Mouse (Mus musculus): ENCODE data around the gene Zp1. TPM values are rescaled to one million over a fixed set of nuclear protein-coding genes. Genes with fewer than 3 reads are reported as not detected.
A peak's percentile ranks its signal among the peaks of the same experiment; 100 is the strongest.

Gene Zp1
- polyA plus RNA-seq, 1 experiment from 2014 or later: 0.79 TPM

DNA sequence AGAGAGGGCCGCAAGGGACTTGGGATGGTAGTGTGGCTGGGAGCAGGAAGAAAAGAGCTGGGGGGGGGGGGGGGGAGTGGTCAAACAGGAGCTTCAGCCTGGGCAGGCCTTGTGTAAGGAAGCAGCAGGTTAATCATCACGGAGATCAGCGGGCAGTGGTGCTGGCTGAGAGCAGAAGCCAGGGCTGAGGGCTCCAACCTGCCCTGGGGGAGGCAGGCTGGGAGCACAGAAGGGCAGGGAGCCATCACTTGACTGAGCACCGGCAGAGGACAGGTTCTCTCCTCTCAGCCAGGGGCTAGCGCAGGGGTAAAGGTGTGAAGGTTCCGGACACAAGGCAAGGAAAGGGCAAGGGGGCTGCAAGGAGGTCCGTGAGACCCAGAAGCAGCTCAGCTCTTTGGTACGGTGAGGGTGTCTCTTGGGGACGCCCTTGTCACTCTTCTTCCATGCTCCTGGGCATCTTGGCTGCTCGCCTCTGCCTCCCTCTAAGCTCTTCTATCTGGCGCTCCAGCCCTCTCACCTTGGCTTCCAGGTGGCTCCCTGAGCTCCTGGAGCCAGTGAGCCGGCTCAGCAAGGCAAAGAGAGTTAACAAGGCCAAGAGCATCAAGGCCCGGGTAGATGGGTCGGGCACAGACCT lies 49.0 kb downstream of the Zp1 start:
- no peak overlapping the region for H3K4me2 ChIP-seq (ENCODE audit: low read length)
- no peak overlapping the region for H3K27ac ChIP-seq (ENCODE audit: low read depth, low read length)
- H3K9me3 ChIP-seq (ENCODE audit: control insufficient read depth, low read length): no peaks in the 10 kb centered on the region
- H3K27me3 ChIP-seq (replicated peaks; ENCODE audit: control insufficient read depth, insufficient read depth, low read length): no peaks in the 10 kb centered on the region
- peaks cover 25% of the 10 kb centered on the region for H3K36me3 ChIP-seq (ENCODE audit: control insufficient read depth, insufficient read depth, low read length)
- H3K4me3 ChIP-seq (ENCODE audit: low read length): no peak overlapping the region
- H3K4me1 ChIP-seq (ENCODE audit: control insufficient read depth, insufficient read depth, low read depth, low read length): peaks cover 22% of the 10 kb centered on the region
- WGBS: 78% methylated on average over 14 of the region's 14 CpGs
- ATAC-seq: no peak
- H3K9ac ChIP-seq (ENCODE audit: low read depth, low read length): no peak overlapping the region

DNA sequence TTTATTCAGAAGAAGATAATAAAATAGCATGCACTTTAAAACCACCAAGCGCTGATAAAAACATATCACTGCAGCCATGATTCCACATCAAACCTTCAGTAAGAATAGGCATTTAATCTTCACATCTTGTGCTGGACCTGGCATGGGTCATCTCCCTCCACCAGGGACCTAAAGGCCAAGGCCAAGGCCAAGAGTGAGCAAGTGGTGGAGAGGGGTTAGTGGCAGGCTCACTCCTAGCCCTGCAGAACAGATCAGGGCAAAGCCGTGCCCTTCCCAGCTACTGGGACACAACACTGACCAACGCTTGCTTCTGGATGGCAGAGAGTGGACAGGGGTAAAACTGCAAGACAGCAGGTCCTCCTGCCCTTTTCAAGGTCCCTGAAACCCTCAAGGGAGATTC lies 49.8 kb downstream of the Zp1 start:
- WGBS: 91% methylated on average over 3 of the region's 3 CpGs
- Histone ChIP-seq H3K9ac (ENCODE audit: low read depth, low read length) (no peak overlapping the region), H3K27ac (ENCODE audit: low read depth, low read length) (no peak overlapping the region), H3K4me3 (ENCODE audit: low read length) (no peak overlapping the region), H3K9me3 (ENCODE audit: control insufficient read depth, low read length) (no peaks in the 10 kb centered on the region), H3K36me3 (ENCODE audit: control insufficient read depth, insufficient read depth, low read length) (peaks cover 31% of the 10 kb centered on the region), H3K27me3 (replicated peaks; ENCODE audit: control insufficient read depth, insufficient read depth, low read length) (no peaks in the 10 kb centered on the region), H3K4me1 (ENCODE audit: control insufficient read depth, insufficient read depth, low read depth, low read length) (peaks cover 22% of the 10 kb centered on the region), H3K4me2 (ENCODE audit: low read length) (no peak overlapping the region)
- no peak for ATAC-seq

DNA sequence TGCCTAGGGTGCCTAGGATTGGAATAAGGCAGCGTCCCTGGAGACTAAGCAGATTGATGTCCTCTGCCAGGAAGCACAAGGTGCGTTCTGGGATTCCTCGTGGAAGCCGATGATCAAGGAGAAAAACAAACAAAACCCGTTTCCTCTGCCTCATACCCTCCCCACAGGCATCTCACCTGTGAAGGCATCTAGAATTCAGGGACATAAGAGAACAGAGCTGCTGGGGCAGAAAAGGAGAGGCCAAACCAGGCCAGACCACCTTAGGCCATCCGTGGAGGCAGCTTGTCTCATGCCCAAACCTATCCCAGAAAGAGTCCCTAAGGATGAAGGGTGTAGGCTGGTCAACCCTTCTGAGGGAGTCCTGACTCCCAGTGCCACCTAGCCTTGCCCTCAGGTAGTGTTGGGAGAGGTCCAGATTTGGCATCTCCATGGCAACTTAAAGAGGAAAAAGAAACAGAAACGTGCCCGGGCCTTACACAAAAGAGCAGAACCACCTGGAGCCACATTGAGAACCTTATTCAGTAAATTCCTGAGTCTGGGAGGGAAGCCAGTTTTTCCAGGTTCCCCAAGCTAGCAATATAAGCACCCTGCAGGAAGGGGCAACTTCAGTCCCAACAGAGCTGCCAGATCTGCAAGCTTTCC lies 50.4 kb downstream of the Zp1 start, which contains the start of gene Tmem132a:
Gene Tmem132a (minus strand): TSS at position 55 of the 642 bp plus-strand sequence.
- Histone ChIP-seq H3K4me1 (ENCODE audit: control insufficient read depth, insufficient read depth, low read depth, low read length) (peaks cover 22% of the 10 kb centered on the region), H3K4me2 (ENCODE audit: low read length) (peak within 1 kb of the TSS; percentile 82), H3K36me3 (ENCODE audit: control insufficient read depth, insufficient read depth, low read length) (peaks cover 38% of the 10 kb centered on the region), H3K27me3 (replicated peaks; ENCODE audit: control insufficient read depth, insufficient read depth, low read length) (no peaks in the 10 kb centered on the region), H3K4me3 (ENCODE audit: low read length) (peak within 1 kb of the TSS; percentile 85), H3K9me3 (ENCODE audit: control insufficient read depth, low read length) (no peaks in the 10 kb centered on the region), H3K27ac (ENCODE audit: low read depth, low read length) (peak within 1 kb of the TSS; percentile 88), H3K9ac (ENCODE audit: low read depth, low read length) (peak within 1 kb of the TSS; percentile 95)
- ATAC-seq: peak; percentile 58
- 3% methylated on average over 8 of the region's 8 CpGs for WGBS

DNA sequence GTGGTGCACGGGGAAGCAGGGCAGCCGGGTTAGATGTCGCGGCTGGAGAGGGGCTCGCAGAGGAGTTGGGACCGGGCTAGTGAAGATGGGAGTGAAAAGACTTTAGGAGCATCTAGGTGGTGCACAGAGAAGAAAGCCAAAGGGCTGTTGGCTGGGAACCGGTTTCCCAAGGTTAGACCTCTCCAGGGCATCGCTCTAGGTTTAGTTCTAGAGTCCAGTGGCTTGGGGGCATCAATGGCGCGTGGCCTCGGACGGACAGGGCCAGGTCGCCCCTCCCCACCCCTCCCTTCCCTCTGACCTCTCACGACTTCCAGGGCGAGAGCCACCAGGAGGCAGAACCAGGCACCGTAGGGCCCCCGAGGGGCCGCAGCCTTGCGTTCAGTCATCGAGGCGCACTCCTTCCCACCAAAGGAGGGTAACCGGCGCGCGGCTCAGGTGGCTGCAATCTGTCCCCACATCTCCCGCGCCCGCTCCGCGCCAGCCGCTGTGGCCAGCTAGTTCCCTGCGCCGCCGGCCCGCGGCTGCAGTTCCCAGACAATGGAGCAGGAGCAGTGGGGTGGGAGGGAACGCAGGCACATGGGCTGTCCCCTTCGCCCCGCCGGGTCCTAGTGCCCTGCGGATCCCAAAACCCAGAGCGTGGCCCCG lies 51.1 kb downstream of the Zp1 start:
- H3K27me3 ChIP-seq (replicated peaks; ENCODE audit: control insufficient read depth, insufficient read depth, low read length): no peaks in the 10 kb centered on the region
- peaks cover 22% of the 10 kb centered on the region for H3K4me1 ChIP-seq (ENCODE audit: control insufficient read depth, insufficient read depth, low read depth, low read length)
- peak overlapping the region; percentile 88 for H3K27ac ChIP-seq (ENCODE audit: low read depth, low read length)
- ATAC-seq: peak; percentile 95
- WGBS: 0% methylated on average over 43 of the region's 43 CpGs
- no peaks in the 10 kb centered on the region for H3K9me3 ChIP-seq (ENCODE audit: control insufficient read depth, low read length)
- H3K9ac ChIP-seq (ENCODE audit: low read depth, low read length): peak overlapping the region; percentile 95
- peak overlapping the region; percentile 82 for H3K4me2 ChIP-seq (ENCODE audit: low read length)
- peaks cover 44% of the 10 kb centered on the region for H3K36me3 ChIP-seq (ENCODE audit: control insufficient read depth, insufficient read depth, low read length)
- peak overlapping the region; percentile 85 for H3K4me3 ChIP-seq (ENCODE audit: low read length)

DNA sequence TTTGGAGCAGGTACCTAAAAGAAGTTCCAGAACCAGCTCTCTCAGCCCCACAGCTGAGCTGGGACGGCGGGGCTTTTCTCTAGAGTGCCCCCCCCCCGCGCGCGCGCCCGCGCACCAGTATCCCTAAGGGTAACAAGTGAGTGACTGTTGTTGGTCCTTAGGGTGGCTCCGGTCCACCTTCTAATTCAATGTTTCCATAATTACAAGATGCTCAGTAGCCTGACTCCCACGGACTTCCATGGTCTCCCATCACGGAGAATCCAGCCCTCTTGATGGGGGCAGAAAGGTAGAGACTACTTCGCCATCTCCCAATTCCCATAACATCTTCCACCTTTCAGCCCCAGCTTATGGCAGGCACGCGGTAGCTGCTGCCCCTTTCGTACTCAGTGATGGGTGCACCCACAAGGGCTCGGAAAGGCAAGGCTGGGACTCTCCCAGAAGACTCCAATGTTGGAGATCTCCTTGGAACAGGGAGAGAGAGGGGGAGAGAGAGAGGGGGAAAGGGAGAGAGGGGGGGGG lies 51.8 kb downstream of the Zp1 start:
- Histone ChIP-seq H3K4me1 (ENCODE audit: control insufficient read depth, insufficient read depth, low read depth, low read length) (peaks cover 22% of the 10 kb centered on the region), H3K27ac (ENCODE audit: low read depth, low read length) (peak overlapping the region; percentile 88), H3K27me3 (replicated peaks; ENCODE audit: control insufficient read depth, insufficient read depth, low read length) (no peaks in the 10 kb centered on the region), H3K36me3 (ENCODE audit: control insufficient read depth, insufficient read depth, low read length) (peaks cover 43% of the 10 kb centered on the region), H3K4me2 (ENCODE audit: low read length) (peak overlapping the region; percentile 82), H3K9ac (ENCODE audit: low read depth, low read length) (peak overlapping the region; percentile 95), H3K9me3 (ENCODE audit: control insufficient read depth, low read length) (no peaks in the 10 kb centered on the region), H3K4me3 (ENCODE audit: low read length) (peak overlapping the region; percentile 85)
- peak; percentile 40 for ATAC-seq
- under 1% methylated on average over 17 of the region's 17 CpGs for WGBS

DNA sequence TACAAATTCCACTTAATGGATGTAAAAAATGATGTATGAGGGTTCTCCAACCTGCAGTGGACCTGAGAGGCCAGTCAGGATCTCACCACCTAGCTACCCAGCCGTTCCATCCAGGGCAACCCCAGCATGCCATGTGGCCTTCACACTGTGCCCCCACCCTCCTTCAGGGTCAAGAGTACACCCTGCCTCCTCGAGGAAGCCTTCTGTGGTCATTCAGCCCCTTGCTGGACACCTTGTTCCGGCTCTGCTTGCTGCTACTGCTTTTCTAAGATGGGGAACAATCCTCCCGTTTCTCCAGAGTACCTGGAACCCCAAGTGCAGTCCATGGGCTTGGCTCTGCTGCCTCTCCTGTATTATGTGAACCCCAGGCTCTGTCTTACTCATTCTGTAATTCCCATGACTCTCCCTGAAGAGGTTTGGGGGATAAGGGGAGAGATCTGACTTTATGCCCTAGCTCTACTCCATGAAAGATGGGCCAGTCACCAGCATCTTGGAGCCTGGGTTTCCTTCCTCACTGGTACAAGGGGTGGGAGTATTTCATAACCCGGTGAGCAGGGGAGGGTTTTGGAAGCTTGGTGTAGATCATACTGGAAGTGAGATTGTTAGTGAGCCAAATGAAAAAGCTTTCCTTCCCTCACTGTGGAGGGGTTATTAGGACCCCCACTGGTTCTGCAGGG lies 52.3 kb downstream of the Zp1 start:
- Histone ChIP-seq H3K27ac (ENCODE audit: low read depth, low read length) (peak overlapping the region; percentile 35), H3K4me3 (ENCODE audit: low read length) (peak overlapping the region; percentile 85), H3K4me1 (ENCODE audit: control insufficient read depth, insufficient read depth, low read depth, low read length) (peaks cover 22% of the 10 kb centered on the region), H3K27me3 (replicated peaks; ENCODE audit: control insufficient read depth, insufficient read depth, low read length) (no peaks in the 10 kb centered on the region), H3K9me3 (ENCODE audit: control insufficient read depth, low read length) (no peaks in the 10 kb centered on the region), H3K36me3 (ENCODE audit: control insufficient read depth, insufficient read depth, low read length) (peaks cover 49% of the 10 kb centered on the region), H3K4me2 (ENCODE audit: low read length) (peak overlapping the region; percentile 82), H3K9ac (ENCODE audit: low read depth, low read length) (peak overlapping the region; percentile 95)
- ATAC-seq: 0 out of 2 replicates have a peak, but pooled peaks have one; percentile 1
- WGBS: 18% methylated on average over 5 of the region's 5 CpGs

DNA sequence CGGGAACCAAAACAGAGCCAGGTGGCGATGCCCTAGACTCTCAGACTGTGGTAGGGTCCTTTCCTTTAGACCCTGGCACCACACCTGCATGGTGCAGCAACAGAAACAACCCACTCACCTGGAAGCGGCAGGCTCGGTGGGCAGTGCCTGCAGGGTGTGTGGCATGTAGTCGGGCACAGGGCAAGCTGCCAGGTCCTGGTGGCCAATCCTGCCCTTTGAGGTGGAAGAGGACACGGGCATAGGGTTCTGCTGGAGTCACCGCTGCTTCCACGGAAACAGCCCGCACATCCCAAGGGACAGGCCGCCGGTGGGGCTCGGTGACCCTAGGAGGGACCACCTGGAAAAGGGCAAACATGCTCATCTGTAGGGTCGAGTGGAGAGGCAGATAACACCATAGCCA lies 54.1 kb downstream of the Zp1 start:
- H3K9me3 ChIP-seq (ENCODE audit: control insufficient read depth, low read length): no peaks in the 10 kb centered on the region
- ATAC-seq: no peak
- H3K27me3 ChIP-seq (replicated peaks; ENCODE audit: control insufficient read depth, insufficient read depth, low read length): no peaks in the 10 kb centered on the region
- no peak overlapping the region for H3K27ac ChIP-seq (ENCODE audit: low read depth, low read length)
- 91% methylated on average over 13 of the region's 13 CpGs for WGBS
- H3K36me3 ChIP-seq (ENCODE audit: control insufficient read depth, insufficient read depth, low read length): peaks cover 55% of the 10 kb centered on the region
- peaks cover 22% of the 10 kb centered on the region for H3K4me1 ChIP-seq (ENCODE audit: control insufficient read depth, insufficient read depth, low read depth, low read length)
- H3K4me2 ChIP-seq (ENCODE audit: low read length): no peak overlapping the region
- no peak overlapping the region for H3K4me3 ChIP-seq (ENCODE audit: low read length)
- H3K9ac ChIP-seq (ENCODE audit: low read depth, low read length): no peak overlapping the region

All from hindbrain, embryonic 16.5 days (tissue).